8 mouse cellular contexts compared by ENCODE assay signal in the genomic region with DNA sequence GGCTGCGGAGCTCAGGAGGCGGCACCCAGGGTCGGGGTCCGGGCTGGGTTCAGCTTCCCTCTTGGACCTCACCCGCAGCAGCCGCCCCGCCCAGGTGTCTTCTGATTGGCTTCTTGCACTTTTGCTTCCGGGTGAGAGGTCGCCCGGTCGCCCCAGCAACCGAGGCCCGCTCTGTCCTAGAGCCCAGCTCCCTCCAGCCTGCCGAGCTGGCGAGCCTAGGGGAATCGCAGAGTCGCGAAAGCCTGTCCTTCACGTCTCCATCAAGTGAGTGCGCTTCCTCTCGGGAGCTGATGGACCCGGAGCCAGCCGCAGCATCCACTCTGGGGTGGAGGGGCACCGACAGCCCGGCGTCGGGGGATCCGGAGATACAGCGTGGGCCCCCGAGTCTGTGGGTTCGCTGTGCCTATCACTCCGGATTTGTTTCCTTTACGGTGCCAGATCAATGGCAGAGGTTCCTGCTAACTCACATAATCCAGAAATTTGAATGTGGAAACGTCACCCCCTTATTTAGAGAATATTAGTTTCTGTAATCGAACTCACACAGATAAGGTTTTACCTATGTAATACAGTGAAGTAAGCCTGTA. TPM values are rescaled to one million over a fixed set of nuclear protein-coding genes. Genes with fewer than 3 reads are reported as not detected.
DNase-seq lines count a peak whose midpoint lies in the region; ATAC-seq and TF ChIP-seq lines count a peak whose summit lies in the region.

A gene (plus strand): TSS at position 130 of the 584 bp plus-strand sequence.
A gene (minus strand): TSS at position 403 of the 584 bp plus-strand sequence.

- peak; percentile 92 for DNase-seq in 3134 (ENCODE audit: extremely low read depth, insufficient read length, low spot score)
- DNase-seq in adrenal gland, postnatal 36 days = peak; percentile 99
- peak; percentile 98 for DNase-seq in heart, adult 8-10 months (ENCODE audit: low spot score)
- DNase-seq in kidney, adult 9 months = peak; percentile 98
- DNase-seq in limb, embryonic 14.5 days (ENCODE audit: low spot score) = peak; percentile 94
- peak; percentile 96 for DNase-seq in midbrain, postnatal 0 days (ENCODE audit: low spot score)
- DNase-seq in spleen, postnatal 14 days (ENCODE audit: low spot score in 2 of 2) = peak; percentile 92 to 94

- peaks cover 13% of the 10 kb centered on the region for H3K4me1 ChIP-seq in embryonic facial prominence, embryonic 13.5 days
- peaks cover 4% of the 10 kb centered on the region; the same call in 1 of the 2 replicates for H3K4me1 ChIP-seq in limb, embryonic 14.5 days (ENCODE audit: control insufficient read depth, insufficient read depth, low read length)
- H3K4me1 ChIP-seq in midbrain, postnatal 0 days (ENCODE audit: insufficient read depth, low read length) = no peaks in the 10 kb centered on the region; the same call in 1 of the 2 replicates

- H3K4me3 ChIP-seq in embryonic facial prominence, embryonic 13.5 days = peak within 1 kb of the TSS; percentile 94
- H3K4me3 ChIP-seq in limb, embryonic 14.5 days (replicated peaks; ENCODE audit: low read length) = peak within 1 kb of the TSS; percentile 96
- peak within 1 kb of the TSS; percentile 92 for H3K4me3 ChIP-seq in midbrain, postnatal 0 days (ENCODE audit: low read depth, low read length)

- no peaks in the 10 kb centered on the region for H3K27me3 ChIP-seq in embryonic facial prominence, embryonic 13.5 days
- no peaks in the 10 kb centered on the region for H3K27me3 ChIP-seq in limb, embryonic 14.5 days (ENCODE audit: control insufficient read depth, insufficient read depth, low read length)
- H3K27me3 ChIP-seq in midbrain, postnatal 0 days (ENCODE audit: insufficient read depth, low read length) = no peaks in the 10 kb centered on the region

- no peak for TF ChIP-seq CTCF in midbrain, postnatal 0 days (IDR thresholded peaks at IDR 0.05)

- peak within 1 kb of the TSS; percentile 86 for H3K9ac ChIP-seq in embryonic facial prominence, embryonic 13.5 days
- peak within 1 kb of the TSS; percentile 83 for H3K9ac ChIP-seq in limb, embryonic 14.5 days (ENCODE audit: low read depth, low read length, severe bottlenecking)
- H3K9ac ChIP-seq in midbrain, postnatal 0 days (replicated peaks; ENCODE audit: low read length, poor library complexity, severe bottlenecking) = peak within 1 kb of the TSS; percentile 95

- H3K9me3 ChIP-seq in embryonic facial prominence, embryonic 13.5 days = no peaks in the 10 kb centered on the region
- no peaks in the 10 kb centered on the region for H3K9me3 ChIP-seq in limb, embryonic 14.5 days (ENCODE audit: control insufficient read depth, low read length)
- H3K9me3 ChIP-seq in midbrain, postnatal 0 days (ENCODE audit: low read length) = no peaks in the 10 kb centered on the region

- WGBS in embryonic facial prominence, embryonic 13.5 days = under 1% methylated on average over 35 of the region's 35 CpGs
- WGBS in limb, embryonic 14.5 days = 1% methylated on average over 34 of the region's 35 CpGs
- WGBS in midbrain, postnatal 0 days = 1% methylated on average over 33 of the region's 35 CpGs

- peak; percentile 98 for ATAC-seq in embryonic facial prominence, embryonic 13.5 days (ENCODE audit: insufficient number of reproducible peaks, insufficient read depth, low FRiP score, low TSS enrichment, low read depth)
- ATAC-seq in limb, embryonic 14.5 days (ENCODE audit: low FRiP score, low read depth) = peak; percentile 98
- ATAC-seq in midbrain, postnatal 0 days (ENCODE audit: low FRiP score) = peak; percentile 99

- no peak for TF ChIP-seq POLR2A in limb, embryonic 14.5 days (IDR thresholded peaks at IDR 0.05; ENCODE audit: borderline replicate concordance, extremely low read depth, insufficient read depth, insufficient read length)

- peak within 1 kb of the TSS; percentile 70 for H3K4me2 ChIP-seq in embryonic facial prominence, embryonic 13.5 days
- peak within 1 kb of the TSS; percentile 63 for H3K4me2 ChIP-seq in limb, embryonic 14.5 days (replicated peaks; ENCODE audit: low read depth, low read length, severe bottlenecking)
- peak within 1 kb of the TSS; percentile 62 for H3K4me2 ChIP-seq in midbrain, postnatal 0 days (ENCODE audit: low read depth, low read length, poor library complexity, severe bottlenecking)

- no peaks in the 10 kb centered on the region for H3K36me3 ChIP-seq in embryonic facial prominence, embryonic 13.5 days
- H3K36me3 ChIP-seq in limb, embryonic 14.5 days (ENCODE audit: control insufficient read depth, insufficient read depth, low read length) = no peaks in the 10 kb centered on the region
- no peaks in the 10 kb centered on the region for H3K36me3 ChIP-seq in midbrain, postnatal 0 days (ENCODE audit: insufficient read depth, low read length)

- H3K27ac ChIP-seq in embryonic facial prominence, embryonic 13.5 days = peak within 1 kb of the TSS; percentile 93
- peak within 1 kb of the TSS; percentile 82 for H3K27ac ChIP-seq in limb, embryonic 14.5 days (replicated peaks; ENCODE audit: low read depth, low read length)
- peak within 1 kb of the TSS; percentile 94 for H3K27ac ChIP-seq in midbrain, postnatal 0 days (ENCODE audit: low read depth, low read length)

RNA-seq across cellular contexts. Expression of the first gene that starts in this region (rescaled TPM):
- 10 to 100 TPM; 13.7 to 17.6 TPM for total RNA-seq in adrenal gland, postnatal 36 days (2021)
- 24.3 and 25.1 TPM in 2 replicates for polyA plus RNA-seq in embryonic facial prominence, embryonic 13.5 days (2015; fragmentation: Nextera tagmentation; extraction: Ambion mirVana)
- total RNA-seq in heart, adult 8-10 months (2022) = 10 to 100 TPM; 13.2 to 17.9 (median 15.3) TPM
- polyA plus RNA-seq in limb, embryonic 14.5 days (2012; rRNA removed) = 6.5 and 11.8 TPM in 2 replicates
- polyA plus RNA-seq in limb, embryonic 14.5 days (2014; fragmentation: Nextera tagmentation; extraction: Ambion mirVana) = 19.3 and 21.1 TPM in 2 replicates
- 14.8 and 18.6 TPM in 2 replicates for total RNA-seq in midbrain, postnatal 0 days (2014; rRNA removed)
- polyA plus RNA-seq in midbrain, postnatal 0 days (2015; fragmentation: Nextera tagmentation; extraction: Ambion mirVana) = 50.0 and 52.5 TPM in 2 replicates

RNA-seq across cellular contexts. Expression of the second gene that starts in this region (rescaled TPM):
- 10 to 100 TPM; 11.9 to 12.7 TPM for total RNA-seq in adrenal gland, postnatal 36 days (2021)
- 21.8 and 23.7 TPM in 2 replicates for polyA plus RNA-seq in embryonic facial prominence, embryonic 13.5 days (2015; fragmentation: Nextera tagmentation; extraction: Ambion mirVana)
- total RNA-seq in heart, adult 8-10 months (2022) = 1 to 10 TPM; 4.5 to 7.6 (median 6.1) TPM
- 41.7 and 45.2 TPM in 2 replicates for polyA plus RNA-seq in limb, embryonic 14.5 days (2012; rRNA removed)
- polyA plus RNA-seq in limb, embryonic 14.5 days (2014; fragmentation: Nextera tagmentation; extraction: Ambion mirVana) = 21.1 and 25.2 TPM in 2 replicates
- total RNA-seq in midbrain, postnatal 0 days (2014; rRNA removed) = 64.5 and 72.3 TPM in 2 replicates
- polyA plus RNA-seq in midbrain, postnatal 0 days (2015; fragmentation: Nextera tagmentation; extraction: Ambion mirVana) = 34.7 and 36.9 TPM in 2 replicates

Comparison
In these comparisons a context has a peak if more than half of its experiments do, and no peak if none do; other contexts are left out.
1. Peak in every context shown above with its lines: DNase-seq, ATAC-seq, H3K4me3 ChIP-seq and H3K27ac ChIP-seq.